Mouse (Mus musculus) adrenal gland, adult 2 months (tissue): Measurements from ENCODE around the gene Gm10192. TPM values are rescaled to one million over a fixed set of nuclear protein-coding genes. Genes with fewer than 3 reads are reported as not detected.
"Not testable (repeated sequence)": the region's sequence is repeated elsewhere in the genome, so short reads cannot be mapped to it uniquely, and the experiment has no call there.

ENCODE experiments used
- DNase-seq: peaks from one replicate; pipeline ENCODE4 v3.0.0; 2021
- long read RNA-seq: library from polyadenylated mRNA; stranded (forward); transcript quantifications from one replicate; pipeline ENCODE4 v2.0.0, GENCODE M21; 2021
- polyA plus RNA-seq: library from polyadenylated mRNA; depleted of rRNA; stranded (reverse); fragments of >200 nt; gene quantifications from 2 replicates; pipeline ENCODE4 v1.2.3, GENCODE M21; 2012; rRNA removed
- total RNA-seq, 2 experiments: library from RNA; stranded (reverse); gene quantifications; 2 replicates each; pipeline ENCODE4 v1.2.3; 2021

The Gm10192 gene
- total RNA-seq (not detected), polyA plus RNA-seq (not detected in 2 replicates)
- long read RNA-seq = 0 reads

GRCm38 (mm10) chr4:97183066-97183465 lies at the start of gene Gm10192:
TSS of gene Gm10192 (minus strand) at chr4:97183166.
- DNase-seq = not testable (repeated sequence)

GRCm38 (mm10) chr4:97230411-97231104 lies 47.6 kb upstream of the Gm10192 start:
- no peak for DNase-seq

- no peak for DNase-seq
Measured at GRCm38 (mm10) chr4:97219701-97220100, 36.7 kb upstream of the Gm10192 start.

DNA sequence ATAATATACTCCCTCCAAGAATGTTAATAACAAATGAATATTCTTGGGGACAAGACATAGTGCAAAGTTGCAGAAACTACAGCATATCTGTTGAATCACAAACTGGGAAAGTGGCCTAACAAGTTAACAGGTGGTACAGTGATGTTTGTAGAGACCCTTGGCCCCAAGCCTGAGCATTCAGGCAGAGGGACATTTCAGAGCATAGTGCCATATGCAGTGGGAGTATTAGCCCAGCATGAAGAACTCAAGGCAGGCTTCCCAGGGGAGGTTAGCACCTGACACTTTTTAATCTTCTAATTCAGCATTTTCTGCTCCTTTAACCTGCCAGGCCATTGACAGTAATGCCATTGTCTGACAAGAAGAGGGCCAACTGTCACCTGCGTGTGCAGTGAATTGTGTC lies 34.9 kb upstream of the Gm10192 start:
- no peak for DNase-seq

GRCm38 (mm10) chr4:97212514-97212913 lies 29.5 kb upstream of the Gm10192 start:
- DNase-seq = no peak

GRCm38 (mm10) chr4:97202986-97203385 lies 20.0 kb upstream of the Gm10192 start:
- not testable (repeated sequence) for DNase-seq

GRCm38 (mm10) chr4:97193176-97193575 lies 10.2 kb upstream of the Gm10192 start:
- peak; percentile 13 for DNase-seq

DNA sequence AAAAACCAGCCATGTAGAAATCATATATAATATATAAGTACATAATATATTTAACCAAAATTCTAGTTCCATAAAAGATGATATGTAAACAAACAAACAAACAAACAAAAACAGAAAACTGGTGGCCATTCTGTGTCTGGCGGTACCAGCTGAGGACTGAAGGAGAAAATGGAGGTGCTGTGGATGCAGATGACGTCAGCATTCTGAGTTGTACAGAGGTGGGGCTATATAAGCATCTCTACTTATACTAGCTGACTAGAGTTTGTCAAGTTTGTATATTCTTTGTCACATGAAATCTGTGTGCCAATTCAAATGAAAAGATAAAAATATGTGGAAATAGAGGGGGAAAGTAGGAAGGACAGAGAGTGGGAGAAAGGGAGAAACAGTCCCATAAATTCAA lies 9.6 kb upstream of the Gm10192 start:
- DNase-seq = no peak

GRCm38 (mm10) chr4:97180396-97180795 lies 2.6 kb downstream of the Gm10192 start:
- DNase-seq = no peak

GRCm38 (mm10) chr4:97156841-97157345 lies 26.1 kb downstream of the Gm10192 start:
- DNase-seq = no peak

DNA sequence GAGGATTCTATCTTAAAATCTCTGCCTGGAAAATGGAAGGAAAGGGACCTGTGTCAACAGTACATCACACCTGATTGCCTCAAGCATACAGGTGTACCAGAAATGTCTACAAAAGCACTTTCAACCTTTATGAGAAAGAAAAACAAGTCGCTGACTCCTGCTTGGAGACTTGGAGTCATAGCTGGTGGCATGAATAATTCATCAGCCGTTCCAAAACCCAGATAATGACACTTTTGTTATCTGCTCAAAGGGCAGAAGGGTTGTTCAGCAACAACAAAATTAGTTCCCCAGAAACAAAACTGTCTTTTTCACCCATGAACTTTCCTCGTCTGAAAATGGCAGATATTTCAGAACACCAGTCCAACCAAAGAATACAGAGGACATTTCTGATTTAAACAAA lies 26.9 kb downstream of the Gm10192 start:
- no peak for DNase-seq

GRCm38 (mm10) chr4:97153554-97153953 lies 29.4 kb downstream of the Gm10192 start:
- DNase-seq = no peak

DNA sequence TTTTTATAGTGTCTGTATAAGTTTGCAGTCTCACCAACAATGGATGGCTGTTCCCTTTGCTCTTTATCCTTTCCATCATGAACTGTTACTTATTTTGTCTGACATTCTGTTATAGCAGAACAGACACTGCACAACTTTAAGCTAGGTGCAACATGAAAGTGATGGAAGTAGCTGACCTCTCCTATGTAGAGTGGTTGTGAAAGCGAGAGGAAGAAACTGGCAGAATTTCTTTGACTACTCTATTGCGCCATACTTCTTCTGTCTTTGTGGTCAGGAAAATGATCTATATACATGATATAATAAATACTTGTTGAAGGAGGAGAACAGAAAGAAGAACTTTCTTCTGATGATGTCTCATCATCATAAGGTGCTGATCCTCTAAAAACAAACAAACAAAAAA lies 40.5 kb downstream of the Gm10192 start:
- no peak for DNase-seq
